Comparison of ENCODE assay signal across 11 mouse cellular contexts in genomic region chr16:92783651-92784131, GRCm38 (mm10). TPM values are rescaled to one million over a fixed set of nuclear protein-coding genes. Genes with fewer than 3 reads are reported as not detected.
DNase-seq lines count a peak whose midpoint lies in the region; ATAC-seq lines count a peak whose summit lies in the region.
"Had no signal": no experiment of that assay in that cellular context is flagged by ENCODE, and none has a peak within 500 bp of the region (broad histone marks: within the 10 kb centered on the region; RNA-seq: fewer than 3 reads in every experiment).

No protein-coding gene starts in this region.

- H3K4me3 ChIP-seq in heart, embryonic 14.5 days (ENCODE audit: control insufficient read depth in 1 of 2, insufficient read depth in 1 of 2, low read depth in 1 of 2, low read length in 2 of 2) = no peak overlapping the region
- no peak overlapping the region for H3K4me3 ChIP-seq in midbrain, embryonic 14.5 days (replicated peaks; ENCODE audit: low read depth, low read length)
- no peak overlapping the region for H3K4me3 ChIP-seq in midbrain, embryonic 15.5 days
- H3K4me3 ChIP-seq: hindbrain, embryonic 15.5 days had no signal

- ATAC-seq in heart, embryonic 14.5 days (ENCODE audit: insufficient number of reproducible peaks, insufficient read depth, low FRiP score, low read depth) = peak; percentile 32; the same call in 1 of the 2 replicates
- no peak for ATAC-seq in midbrain, embryonic 14.5 days (ENCODE audit: low FRiP score, low TSS enrichment)
- ATAC-seq in midbrain, embryonic 15.5 days (replicated peaks) = no peak
- ATAC-seq in granulocyte monocyte progenitor cell, adult 5-6 weeks (replicated peaks; ENCODE audit: poor library complexity, severe bottlenecking) = peak; percentile 13; the same call in 1 of the 2 replicates

- WGBS in heart, embryonic 14.5 days = 23% methylated on average over 7 of the region's 7 CpGs
- 58% methylated on average over 7 of the region's 7 CpGs for WGBS in midbrain, embryonic 14.5 days
- 60% methylated on average over 7 of the region's 7 CpGs for WGBS in midbrain, embryonic 15.5 days

- H3K4me2 ChIP-seq in heart, embryonic 14.5 days (ENCODE audit: low read length) = no peak overlapping the region
- H3K4me2 ChIP-seq in midbrain, embryonic 14.5 days (ENCODE audit: low read length) = no peak overlapping the region
- no peak overlapping the region for H3K4me2 ChIP-seq in midbrain, embryonic 15.5 days
- H3K4me2 ChIP-seq: hindbrain, embryonic 15.5 days had no signal

- intact Hi-C loops in heart, postnatal 36 days (cut with DNase I) = no loop called here

- H3K27ac ChIP-seq in heart, embryonic 14.5 days (replicated peaks in 1 of 2; ENCODE audit: control insufficient read depth in 1 of 2, insufficient read depth in 1 of 2, low read depth in 2 of 2, low read length in 2 of 2) = no peak overlapping the region
- H3K27ac ChIP-seq in midbrain, embryonic 14.5 days (replicated peaks; ENCODE audit: low read depth, low read length) = no peak overlapping the region
- no peak overlapping the region for H3K27ac ChIP-seq in midbrain, embryonic 15.5 days
- H3K27ac ChIP-seq: hindbrain, embryonic 15.5 days had no signal

- peaks cover 29% of the 10 kb centered on the region for H3K27me3 ChIP-seq in heart, embryonic 14.5 days (ENCODE audit: control insufficient read depth, insufficient read depth, low read length)
- H3K27me3 ChIP-seq in midbrain, embryonic 14.5 days (ENCODE audit: control insufficient read depth, insufficient read depth, low read length) = no peaks in the 10 kb centered on the region
- H3K27me3 ChIP-seq in midbrain, embryonic 15.5 days (replicated peaks) = no peaks in the 10 kb centered on the region
- H3K27me3 ChIP-seq: hindbrain, embryonic 15.5 days had no signal

- H3K36me3 ChIP-seq in heart, embryonic 14.5 days (ENCODE audit: control insufficient read depth, insufficient read depth, low read length) = no peaks in the 10 kb centered on the region
- no peaks in the 10 kb centered on the region for H3K36me3 ChIP-seq in midbrain, embryonic 14.5 days (ENCODE audit: control insufficient read depth, insufficient read depth, low read length)
- no peaks in the 10 kb centered on the region for H3K36me3 ChIP-seq in midbrain, embryonic 15.5 days (replicated peaks)
- H3K36me3 ChIP-seq: hindbrain, embryonic 15.5 days had no signal

- H3K4me1 ChIP-seq in heart, embryonic 14.5 days (ENCODE audit: control insufficient read depth in 2 of 2, insufficient read depth in 2 of 2, low read length in 2 of 2) = peaks cover 17 to 18% of the 10 kb centered on the region in 2 experiments
- no peaks in the 10 kb centered on the region for H3K4me1 ChIP-seq in midbrain, embryonic 14.5 days (ENCODE audit: control insufficient read depth, insufficient read depth, low read length)
- no peaks in the 10 kb centered on the region for H3K4me1 ChIP-seq in midbrain, embryonic 15.5 days

- H3K9ac ChIP-seq in heart, embryonic 14.5 days (ENCODE audit: low read length) = no peak overlapping the region
- H3K9ac ChIP-seq in midbrain, embryonic 14.5 days (replicated peaks; ENCODE audit: low read length) = no peak overlapping the region
- H3K9ac ChIP-seq in midbrain, embryonic 15.5 days = no peak overlapping the region
- H3K9ac ChIP-seq: hindbrain, embryonic 15.5 days had no signal

- H3K9me3 ChIP-seq in heart, embryonic 14.5 days (ENCODE audit: control insufficient read depth, low read length) = no peaks in the 10 kb centered on the region
- no peaks in the 10 kb centered on the region for H3K9me3 ChIP-seq in midbrain, embryonic 14.5 days (ENCODE audit: control insufficient read depth, low read length)
- H3K9me3 ChIP-seq in midbrain, embryonic 15.5 days = no peaks in the 10 kb centered on the region
- H3K9me3 ChIP-seq: hindbrain, embryonic 15.5 days had no signal

- no peak for DNase-seq in heart, postnatal 36 days
- peak; percentile 46 for DNase-seq in midbrain, embryonic 14.5 days
- DNase-seq in mesoderm, embryonic 11.5 days (ENCODE audit: low read depth, low spot score) = peak; percentile 11
- no peak for DNase-seq in T-cell, adult 2 months (ENCODE audit: low spot score)
- no peak for DNase-seq in left cerebral cortex, adult 9 months (ENCODE audit: low spot score in 2 of 2)
- DNase-seq: cerebellum, postnatal 36 days; kidney, postnatal 36 days had no signal

RNA-seq across cellular contexts. Expression of gene Runx1, which starts 42.3 kb away (rescaled TPM):
- polyA plus RNA-seq in heart, embryonic 14.5 days (2014; fragmentation: Nextera tagmentation; extraction: Ambion mirVana) = 0.86 and 1.0 TPM in 2 replicates
- total RNA-seq in heart, postnatal 36 days (2021) = 1 to 10 TPM; 2.4 to 3.3 TPM
- 0.59 and 0.76 TPM in 2 replicates for polyA plus RNA-seq in midbrain, embryonic 14.5 days (2014; fragmentation: Nextera tagmentation; extraction: Ambion mirVana)
- polyA plus RNA-seq in midbrain, embryonic 15.5 days (2015; fragmentation: Nextera tagmentation; extraction: Ambion mirVana) = 0.43 and 0.67 TPM in 2 replicates
- total RNA-seq in granulocyte monocyte progenitor cell, adult 5-6 weeks (2014; fragmentation: Nextera tagmentation) = 137 and 200 TPM in 2 replicates
- total RNA-seq in granulocyte monocyte progenitor cell, adult 5-6 weeks (2017) = 38.6 and 66.4 TPM in 2 replicates

Comparison
In these comparisons a context has a peak if more than half of its experiments do, and no peak if none do; other contexts are left out.
1. ATAC-seq: peak in heart, embryonic 14.5 days (single experiment) and granulocyte monocyte progenitor cell, adult 5-6 weeks (single experiment); none in midbrain, embryonic 14.5 days (single experiment) and midbrain, embryonic 15.5 days (single experiment).
2. DNase-seq: peak in midbrain, embryonic 14.5 days (single experiment) and mesoderm, embryonic 11.5 days (single experiment); none in heart, postnatal 36 days (0 of 2), T-cell, adult 2 months (single experiment) and left cerebral cortex, adult 9 months (0 of 2).